Mouse (Mus musculus): ENCODE results near the gene Luzp1.

- no peak for TF ChIP-seq CTCF (IDR thresholded peaks at IDR 0.05; ENCODE audit: low read depth)
- no peak for TF ChIP-seq EP300 (optimal IDR thresholded peaks at IDR 0.05)
Observed at GRCm38 (mm10) chr4:136430609-136431375, 38.8 kb upstream of the Luzp1 start.

Data from stomach, postnatal 0 days (tissue).